Mouse (Mus musculus) forebrain, embryonic 12.5 days (tissue): ENCODE data around the gene Tbc1d12. TPM values are rescaled to one million over a fixed set of nuclear protein-coding genes. Genes with fewer than 3 reads are reported as not detected.

Experiments used
- ATAC-seq: fragments of 200-750 bp; cut with Nextera tagmentation; 2 replicates; pipeline ENCODE4 v1.8.0; 2017; ENCODE audit warnings: moderate TSS enrichment; ENCODE audit not compliant: low FRiP score
- H3K27ac ChIP-seq: fragments of 300-500 bp; sonication (generic); 2 replicates; pipeline ENCODE4 v1.5.1; 2016; ENCODE audit warnings: mild to moderate bottlenecking
- H3K27me3 ChIP-seq: fragments of 300-500 bp; sonication (generic); 2 replicates; pipeline ENCODE4 v1.6.1; 2016; ENCODE audit warnings: mild to moderate bottlenecking
- H3K36me3 ChIP-seq: fragments of 300-500 bp; sonication (generic); replicated peaks from 2 replicates; pipeline ENCODE4 v1.6.1; 2016; ENCODE audit warnings: mild to moderate bottlenecking
- H3K4me1 ChIP-seq: fragments of 300-500 bp; sonication (generic); 2 replicates; pipeline ENCODE4 v1.6.1; 2016
- H3K4me2 ChIP-seq: fragments of 300-500 bp; sonication (generic); 2 replicates; pipeline ENCODE4 v1.6.1; 2016; ENCODE audit warnings: mild to moderate bottlenecking, moderate library complexity
- H3K4me3 ChIP-seq: fragments of 300-500 bp; sonication (generic); replicated peaks from 2 replicates; pipeline ENCODE4 v1.5.1; 2016; ENCODE audit warnings: mild to moderate bottlenecking
- H3K9ac ChIP-seq: fragments of 300-500 bp; sonication (generic); 2 replicates; pipeline ENCODE4 v1.6.1; 2016; ENCODE audit warnings: mild to moderate bottlenecking
- H3K9me3 ChIP-seq: fragments of 300-500 bp; sonication (generic); 2 replicates; pipeline ENCODE4 v1.6.1; 2016
- WGBS: fragments of 180-500 bp; shearing (Covaris S2); methylation state at CpG from one replicate; pipeline ENCODE4 v1.1.7; 2016; 5-methylcytosine and 5-hydroxymethylcytosine counted together
- polyA plus RNA-seq: library from polyadenylated mRNA; unstranded; fragments of >200 nt; fragmentation: Nextera tagmentation; extraction: Ambion mirVana; gene quantifications from 2 replicates; pipeline ENCODE4 v1.2.1, GENCODE M21; 2016

The Tbc1d12 gene
- polyA plus RNA-seq, 1 experiment from 2014 or later, result 4.1 TPM

GRCm38 (mm10) chr19:38928481-38929158 is 92.2 kb downstream of the Tbc1d12 start:
- Histone ChIP-seq H3K36me3 (no peaks in the 10 kb centered on the region), H3K9ac (no peak overlapping the region), H3K9me3 (no peaks in the 10 kb centered on the region), H3K27ac (no peak overlapping the region), H3K4me3 (no peak overlapping the region), H3K4me2 (no peak overlapping the region), H3K27me3 (no peaks in the 10 kb centered on the region), H3K4me1 (peaks cover 7% of the 10 kb centered on the region; the same call in 1 of the 2 replicates)
- WGBS, result 88% methylated on average over 10 of the region's 11 CpGs
- ATAC-seq, result no peak

DNA sequence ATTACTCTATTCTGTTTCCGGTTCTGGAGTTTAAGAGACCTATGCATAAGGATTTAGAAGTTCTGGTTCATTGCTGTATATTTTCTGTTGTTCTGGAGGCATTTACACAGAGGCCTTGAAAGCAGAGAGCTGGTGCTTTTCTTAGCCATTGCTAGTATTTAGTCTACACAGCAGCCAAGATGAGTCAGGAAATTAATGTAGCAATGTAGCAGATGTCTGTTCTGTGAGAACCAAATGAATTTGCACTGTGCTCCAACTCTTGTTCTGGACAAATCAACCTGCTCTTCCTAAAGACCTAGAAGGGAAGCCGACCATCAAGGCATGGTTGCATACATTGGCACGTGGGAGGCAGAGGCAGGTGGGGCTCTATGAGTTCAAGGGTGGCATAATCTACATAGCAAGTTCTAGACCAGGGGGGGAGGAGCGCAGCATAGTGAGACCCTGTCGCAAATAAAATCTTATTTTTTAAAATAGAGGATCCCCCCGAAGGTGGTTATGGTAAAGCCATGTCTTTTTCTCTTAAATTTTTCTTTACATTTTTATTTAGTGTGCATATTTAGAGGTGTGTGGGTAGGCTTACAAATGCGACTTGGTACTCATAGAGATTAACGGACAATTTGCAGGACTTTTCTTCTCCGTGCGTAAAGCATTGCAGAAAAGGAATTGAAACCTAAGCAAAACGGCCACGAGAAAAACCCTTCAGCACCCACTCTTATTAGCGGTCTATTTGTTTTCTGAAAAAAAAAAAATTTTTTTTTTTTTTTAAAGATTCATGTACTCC is 93.3 kb downstream of the Tbc1d12 start:
- peak overlapping the region; percentile 81 for H3K4me3 ChIP-seq
- no peak overlapping the region for H3K27ac ChIP-seq
- no peaks in the 10 kb centered on the region for H3K9me3 ChIP-seq
- ATAC-seq, result no peak
- peaks cover 7% of the 10 kb centered on the region; the same call in 1 of the 2 replicates for H3K4me1 ChIP-seq
- peak overlapping the region; percentile 74 for H3K4me2 ChIP-seq
- peaks cover 9% of the 10 kb centered on the region; the same call in 1 of the 2 replicates for H3K36me3 ChIP-seq
- WGBS, result 80% methylated on average over 13 of the region's 13 CpGs
- H3K27me3 ChIP-seq, result no peaks in the 10 kb centered on the region
- peak overlapping the region; percentile 91; the same call in 1 of the 2 replicates for H3K9ac ChIP-seq

DNA sequence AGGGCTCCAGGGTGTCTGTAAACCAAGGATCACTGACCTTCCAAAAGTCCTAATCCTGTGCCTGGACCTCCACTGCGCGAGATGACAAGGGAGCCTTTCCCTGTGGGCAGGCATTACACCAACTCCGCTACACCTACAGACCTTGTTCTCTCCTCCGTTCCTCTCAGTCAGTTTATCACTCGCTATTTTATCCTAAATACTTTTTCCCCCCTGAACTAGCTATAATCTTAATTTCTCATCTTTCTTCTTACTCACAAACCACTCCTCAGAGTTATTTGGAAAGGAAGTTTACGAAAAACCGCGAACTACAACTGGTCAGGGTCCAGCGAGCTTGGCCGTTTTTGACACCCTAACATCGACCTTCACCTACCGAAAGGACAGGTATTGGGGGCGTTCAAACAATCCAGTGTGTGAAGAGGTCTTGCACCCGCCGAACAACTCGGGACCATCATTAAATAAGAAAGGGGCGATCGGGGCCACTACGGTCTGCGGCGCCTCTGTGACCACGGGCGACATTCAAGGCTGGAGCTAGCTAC is 93.9 kb downstream of the Tbc1d12 start:
- Histone ChIP-seq H3K9me3 (no peaks in the 10 kb centered on the region), H3K4me2 (peak overlapping the region; percentile 74), H3K27ac (peak overlapping the region; percentile 80; the same call in 1 of the 2 replicates), H3K4me3 (peak overlapping the region; percentile 81), H3K9ac (peak overlapping the region; percentile 91), H3K27me3 (no peaks in the 10 kb centered on the region), H3K4me1 (peaks cover 7% of the 10 kb centered on the region; the same call in 1 of the 2 replicates), H3K36me3 (peaks cover 12% of the 10 kb centered on the region; the same call in 1 of the 2 replicates)
- peak; percentile 49 for ATAC-seq
- 2% methylated on average over 23 of the region's 23 CpGs for WGBS

GRCm38 (mm10) chr19:38930788-38931565 is 94.6 kb downstream of the Tbc1d12 start, which contains the start of gene Hells:
Gene Hells (plus strand): TSS chr19:38930915.
- Histone ChIP-seq H3K9ac (peak within 1 kb of the TSS; percentile 91), H3K27me3 (no peaks in the 10 kb centered on the region), H3K27ac (peak within 1 kb of the TSS; percentile 80), H3K9me3 (no peaks in the 10 kb centered on the region), H3K4me2 (peak within 1 kb of the TSS; percentile 74), H3K4me3 (peak within 1 kb of the TSS; percentile 81), H3K4me1 (peaks cover 7% of the 10 kb centered on the region; the same call in 1 of the 2 replicates), H3K36me3 (peaks cover 16% of the 10 kb centered on the region; the same call in 1 of the 2 replicates)
- under 1% methylated on average over 76 of the region's 76 CpGs for WGBS
- ATAC-seq, result peak; percentile 93

GRCm38 (mm10) chr19:38931566-38931890 is 95.1 kb downstream of the Tbc1d12 start:
- H3K4me1 ChIP-seq, result peaks cover 7% of the 10 kb centered on the region; the same call in 1 of the 2 replicates
- peak overlapping the region; percentile 91 for H3K9ac ChIP-seq
- WGBS, result under 1% methylated on average over 6 of the region's 6 CpGs
- no peaks in the 10 kb centered on the region for H3K27me3 ChIP-seq
- ATAC-seq, result no peak
- H3K4me2 ChIP-seq, result peak overlapping the region; percentile 74
- no peak overlapping the region for H3K27ac ChIP-seq
- peaks cover 19% of the 10 kb centered on the region; the same call in 1 of the 2 replicates for H3K36me3 ChIP-seq
- H3K9me3 ChIP-seq, result no peaks in the 10 kb centered on the region
- H3K4me3 ChIP-seq, result peak overlapping the region; percentile 81

DNA sequence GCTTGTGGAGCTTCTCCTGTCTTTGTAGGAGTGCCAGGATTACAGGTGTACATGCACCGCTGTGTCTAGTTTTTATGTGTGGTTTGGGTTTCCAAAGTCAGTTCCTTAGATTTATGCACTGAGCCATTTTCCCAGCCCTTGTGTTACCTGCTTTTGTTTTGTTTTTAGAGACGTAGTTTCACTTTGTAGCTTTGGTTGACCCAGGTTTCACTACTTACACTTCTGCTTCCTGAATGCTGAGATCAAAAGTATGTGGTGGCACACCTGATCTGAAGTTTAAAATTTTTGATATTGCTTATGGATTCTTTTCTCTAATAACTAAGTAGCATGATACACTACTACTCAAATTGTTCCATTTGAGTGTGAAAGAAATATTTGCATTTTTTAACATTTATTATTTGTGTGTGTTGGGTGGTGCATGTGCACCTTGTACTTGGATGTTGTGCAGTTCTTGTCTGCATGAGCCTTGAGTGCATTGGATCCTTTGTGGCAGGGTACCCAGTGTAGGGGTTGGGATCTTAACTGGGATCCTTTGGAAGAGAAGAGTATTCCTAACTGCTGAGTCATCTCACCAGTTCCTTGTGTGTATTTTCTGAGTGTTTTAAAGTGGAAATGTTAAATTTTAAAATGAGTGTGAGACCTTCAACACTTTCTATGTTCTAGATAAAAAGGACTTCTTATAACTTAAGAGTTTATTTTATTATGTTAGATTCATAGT is 108.4 kb downstream of the Tbc1d12 start:
- no peaks in the 10 kb centered on the region for H3K27me3 ChIP-seq
- no peak overlapping the region for H3K4me2 ChIP-seq
- H3K9ac ChIP-seq, result no peak overlapping the region
- 88% methylated on average over 2 of the region's 2 CpGs for WGBS
- H3K27ac ChIP-seq, result no peak overlapping the region
- H3K4me3 ChIP-seq, result no peak overlapping the region
- ATAC-seq, result no peak
- no peaks in the 10 kb centered on the region for H3K9me3 ChIP-seq
- H3K4me1 ChIP-seq, result no peaks in the 10 kb centered on the region
- H3K36me3 ChIP-seq, result peaks cover 52% of the 10 kb centered on the region

Other genes with a start within 250 kb of the Tbc1d12 start
- gene Noc3l, start 17.3 kb upstream of the Tbc1d12 start, polyA plus RNA-seq, result 9.8 and 11.8 TPM in 2 replicates
- gene Hells, start 94.3 kb downstream of the Tbc1d12 start, polyA plus RNA-seq, result 89.0 and 90.0 TPM in 2 replicates
- gene Cyp2c55, start 170.4 kb downstream of the Tbc1d12 start, polyA plus RNA-seq, result not detected in 2 replicates
- not detected in 2 replicates for gene Cyp2c65, start 224.4 kb downstream of the Tbc1d12 start, polyA plus RNA-seq